Mouse (Mus musculus) kidney, embryonic 15.5 days (tissue): ENCODE measurements around the gene Gm10217. TPM values are rescaled to one million over a fixed set of nuclear protein-coding genes. Genes with fewer than 3 reads are reported as not detected.

ENCODE experiments used
- polyA plus RNA-seq: library from polyadenylated mRNA; unstranded; fragments of >200 nt; fragmentation: Nextera tagmentation; extraction: Ambion mirVana; gene quantifications from 2 replicates; pipeline ENCODE4 v1.2.1, GENCODE M21; 2015

The Gm10217 gene
- polyA plus RNA-seq, 1 experiment from 2014 or later, result not detected

Other genes starting within 250 kb of the Gm10217 start
- 0.60 and 0.90 TPM in 2 replicates for gene Fam155a, start 93.1 kb upstream of the Gm10217 start, polyA plus RNA-seq
- gene Lig4, start 113.4 kb downstream of the Gm10217 start, polyA plus RNA-seq, result 4.9 and 5.5 TPM in 2 replicates
- 17.4 and 17.9 TPM in 2 replicates for gene Abhd13, start 113.5 kb downstream of the Gm10217 start, polyA plus RNA-seq
- 6.1 and 6.9 TPM in 2 replicates for gene Tnfsf13b, start 142.2 kb downstream of the Gm10217 start, polyA plus RNA-seq